15 mouse cellular contexts compared by ENCODE assay signal in the genomic region with DNA sequence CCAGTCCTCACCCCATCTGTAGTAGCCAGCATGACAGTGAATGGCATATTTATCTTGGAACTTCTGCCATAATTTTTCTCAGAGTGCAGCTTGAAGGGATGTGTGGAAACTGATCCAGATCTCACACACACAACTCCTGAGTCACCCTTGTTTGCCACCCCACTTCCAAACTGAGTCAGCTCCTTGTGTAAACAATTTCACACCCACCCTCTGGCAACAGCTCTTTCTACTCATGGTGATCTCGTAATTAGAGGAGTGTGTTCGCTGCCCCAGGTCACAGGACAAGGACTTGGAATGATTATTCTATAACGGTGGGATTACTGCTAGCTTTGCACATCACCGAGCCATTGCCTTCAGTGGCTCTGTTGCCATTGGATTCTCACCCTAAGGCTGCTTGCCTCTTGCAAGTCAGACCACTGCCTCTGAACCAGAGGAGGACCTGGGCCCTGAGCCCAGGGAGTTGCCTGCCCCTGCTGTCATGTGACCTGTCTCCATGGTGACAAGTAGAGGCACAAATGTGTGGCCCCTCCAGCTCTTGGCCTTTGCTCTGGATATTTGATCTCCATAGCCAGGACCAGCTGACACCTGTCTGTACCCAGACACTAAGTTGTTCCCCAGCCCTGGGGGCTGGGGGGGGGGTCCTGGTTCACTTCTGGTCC. TPM values are rescaled to one million over a fixed set of nuclear protein-coding genes. Genes with fewer than 3 reads are reported as not detected.
DNase-seq lines count a peak whose midpoint lies in the region; ATAC-seq lines count a peak whose summit lies in the region.
"Had no signal": no experiment of that assay in that cellular context is flagged by ENCODE, and none has a peak within 500 bp of the region (broad histone marks: within the 10 kb centered on the region; RNA-seq: fewer than 3 reads in every experiment).

No protein-coding gene starts in this region.

- ATAC-seq in forebrain, embryonic 14.5 days = no peak
- ATAC-seq in forebrain, embryonic 11.5 days (replicated peaks; ENCODE audit: low FRiP score) = no peak
- no peak for ATAC-seq in midbrain, embryonic 14.5 days (ENCODE audit: low FRiP score, low TSS enrichment)

- no peaks in the 10 kb centered on the region for H3K27me3 ChIP-seq in forebrain, embryonic 14.5 days (replicated peaks; ENCODE audit: control insufficient read depth, insufficient read depth, low read length)
- no peaks in the 10 kb centered on the region for H3K27me3 ChIP-seq in forebrain, embryonic 11.5 days (ENCODE audit: control insufficient read depth, insufficient read depth, low read length)
- H3K27me3 ChIP-seq in midbrain, embryonic 10.5 days (ENCODE audit: low read depth, poor library complexity, severe bottlenecking) = no peaks in the 10 kb centered on the region
- no peaks in the 10 kb centered on the region for H3K27me3 ChIP-seq in midbrain, embryonic 14.5 days (ENCODE audit: control insufficient read depth, insufficient read depth, low read length)
- H3K27me3 ChIP-seq: embryonic facial prominence, embryonic 13.5 days; kidney, embryonic 15.5 days; limb, embryonic 15.5 days; neural tube, embryonic 13.5 days had no signal

- WGBS in forebrain, embryonic 14.5 days = 68% methylated on average over 4 of the region's 4 CpGs
- WGBS in forebrain, embryonic 11.5 days = 52% methylated on average over 4 of the region's 4 CpGs
- 69% methylated on average over 4 of the region's 4 CpGs for WGBS in midbrain, embryonic 10.5 days
- WGBS in midbrain, embryonic 14.5 days = 57% methylated on average over 4 of the region's 4 CpGs

- peak; percentile 17 for DNase-seq in forebrain, embryonic 14.5 days (ENCODE audit: low spot score)
- no peak for DNase-seq in forebrain, embryonic 11.5 days (ENCODE audit: low spot score)
- peak; percentile 33 for DNase-seq in midbrain, embryonic 10.5 days (ENCODE audit: low spot score)
- no peak for DNase-seq in midbrain, embryonic 14.5 days
- DNase-seq in embryo, embryonic 10 days (ENCODE audit: low spot score) = peak; percentile 52
- DNase-seq in skeletal muscle tissue, adult 2 months (ENCODE audit: low read depth, low spot score) = peak; percentile 17
- DNase-seq in kidney, postnatal 4 days = no peak
- DNase-seq in urinary bladder, adult 2 months (ENCODE audit: low spot score) = no peak
- DNase-seq: right cerebral cortex, postnatal 25 days; thymus, adult 18-20 months had no signal

- no peak overlapping the region for H3K4me2 ChIP-seq in forebrain, embryonic 14.5 days (ENCODE audit: low read length)
- no peak overlapping the region for H3K4me2 ChIP-seq in forebrain, embryonic 11.5 days (ENCODE audit: low read depth, low read length, severe bottlenecking)
- no peak overlapping the region for H3K4me2 ChIP-seq in midbrain, embryonic 14.5 days (ENCODE audit: low read length)
- H3K4me2 ChIP-seq: embryonic facial prominence, embryonic 13.5 days; kidney, embryonic 15.5 days; limb, embryonic 15.5 days; neural tube, embryonic 13.5 days had no signal

- H3K36me3 ChIP-seq in forebrain, embryonic 14.5 days (ENCODE audit: control insufficient read depth, insufficient read depth, low read length) = no peaks in the 10 kb centered on the region
- no peaks in the 10 kb centered on the region for H3K36me3 ChIP-seq in forebrain, embryonic 11.5 days (ENCODE audit: control insufficient read depth, insufficient read depth, low read length)
- H3K36me3 ChIP-seq in midbrain, embryonic 10.5 days = no peaks in the 10 kb centered on the region
- no peaks in the 10 kb centered on the region for H3K36me3 ChIP-seq in midbrain, embryonic 14.5 days (ENCODE audit: control insufficient read depth, insufficient read depth, low read length)
- H3K36me3 ChIP-seq: embryonic facial prominence, embryonic 13.5 days; kidney, embryonic 15.5 days; limb, embryonic 15.5 days; neural tube, embryonic 13.5 days had no signal

- no peak overlapping the region for H3K9ac ChIP-seq in forebrain, embryonic 14.5 days (ENCODE audit: low read length)
- H3K9ac ChIP-seq in forebrain, embryonic 11.5 days (ENCODE audit: low read length) = no peak overlapping the region
- H3K9ac ChIP-seq in midbrain, embryonic 14.5 days (replicated peaks; ENCODE audit: low read length) = no peak overlapping the region
- H3K9ac ChIP-seq: embryonic facial prominence, embryonic 13.5 days; kidney, embryonic 15.5 days; limb, embryonic 15.5 days; neural tube, embryonic 13.5 days had no signal

- no peak overlapping the region for H3K4me3 ChIP-seq in forebrain, embryonic 14.5 days (ENCODE audit: low read depth, low read length)
- no peak overlapping the region for H3K4me3 ChIP-seq in forebrain, embryonic 11.5 days (ENCODE audit: low read depth, low read length)
- H3K4me3 ChIP-seq in midbrain, embryonic 10.5 days = no peak overlapping the region
- no peak overlapping the region for H3K4me3 ChIP-seq in midbrain, embryonic 14.5 days (replicated peaks; ENCODE audit: low read depth, low read length)
- H3K4me3 ChIP-seq: embryonic facial prominence, embryonic 13.5 days; kidney, embryonic 15.5 days; limb, embryonic 15.5 days; neural tube, embryonic 13.5 days had no signal

- no peaks in the 10 kb centered on the region for H3K4me1 ChIP-seq in forebrain, embryonic 14.5 days (ENCODE audit: control insufficient read depth, insufficient read depth, low read length)
- peaks cover 5% of the 10 kb centered on the region; the same call in 1 of the 2 replicates for H3K4me1 ChIP-seq in forebrain, embryonic 11.5 days (replicated peaks; ENCODE audit: control insufficient read depth, insufficient read depth, low read length)
- peaks cover 28% of the 10 kb centered on the region for H3K4me1 ChIP-seq in midbrain, embryonic 10.5 days
- H3K4me1 ChIP-seq in midbrain, embryonic 14.5 days (ENCODE audit: control insufficient read depth, insufficient read depth, low read length) = no peaks in the 10 kb centered on the region
- H3K4me1 ChIP-seq: embryonic facial prominence, embryonic 13.5 days; kidney, embryonic 15.5 days; limb, embryonic 15.5 days had no signal

- no peaks in the 10 kb centered on the region for H3K9me3 ChIP-seq in forebrain, embryonic 14.5 days (replicated peaks; ENCODE audit: control insufficient read depth, low read length)
- no peaks in the 10 kb centered on the region for H3K9me3 ChIP-seq in forebrain, embryonic 11.5 days (ENCODE audit: control insufficient read depth, low read length)
- no peaks in the 10 kb centered on the region for H3K9me3 ChIP-seq in midbrain, embryonic 10.5 days (replicated peaks)
- no peaks in the 10 kb centered on the region for H3K9me3 ChIP-seq in midbrain, embryonic 14.5 days (ENCODE audit: control insufficient read depth, low read length)
- H3K9me3 ChIP-seq: embryonic facial prominence, embryonic 13.5 days; kidney, embryonic 15.5 days; limb, embryonic 15.5 days; neural tube, embryonic 13.5 days had no signal

- no peak overlapping the region for H3K27ac ChIP-seq in forebrain, embryonic 14.5 days (ENCODE audit: low read depth, low read length)
- H3K27ac ChIP-seq in forebrain, embryonic 11.5 days (ENCODE audit: low read depth, low read length) = no peak overlapping the region
- no peak overlapping the region for H3K27ac ChIP-seq in midbrain, embryonic 10.5 days (replicated peaks)
- no peak overlapping the region for H3K27ac ChIP-seq in midbrain, embryonic 14.5 days (replicated peaks; ENCODE audit: low read depth, low read length)
- H3K27ac ChIP-seq: embryonic facial prominence, embryonic 13.5 days; kidney, embryonic 15.5 days; limb, embryonic 15.5 days; neural tube, embryonic 13.5 days had no signal

RNA-seq across cellular contexts. Expression of gene Galnt9, which starts 21.0 kb away (rescaled TPM):
- polyA plus RNA-seq in forebrain, embryonic 14.5 days (2014; fragmentation: Nextera tagmentation; extraction: Ambion mirVana) = 12.1 and 13.3 TPM in 2 replicates
- polyA plus RNA-seq in forebrain, embryonic 11.5 days (2014; fragmentation: Nextera tagmentation; extraction: Ambion mirVana) = 1.6 and 2.1 TPM in 2 replicates
- polyA plus RNA-seq in midbrain, embryonic 10.5 days (2016; fragmentation: Nextera tagmentation; extraction: Ambion mirVana) = 3.4 and 7.3 TPM in 2 replicates
- 19.4 and 23.7 TPM in 2 replicates for polyA plus RNA-seq in midbrain, embryonic 14.5 days (2014; fragmentation: Nextera tagmentation; extraction: Ambion mirVana)
- polyA plus RNA-seq in urinary bladder, adult 2 months (2012; rRNA removed) = 3.9 and 4.0 TPM in 2 replicates
- polyA plus RNA-seq: heart, postnatal 0 days had no signal

Comparison
In these comparisons a context has a peak if more than half of its experiments do, and no peak if none do; other contexts are left out.
1. DNase-seq: peak in forebrain, embryonic 14.5 days (single experiment), midbrain, embryonic 10.5 days (single experiment), embryo, embryonic 10 days (single experiment) and skeletal muscle tissue, adult 2 months (single experiment); none in forebrain, embryonic 11.5 days (single experiment), midbrain, embryonic 14.5 days (single experiment), kidney, postnatal 4 days (0 of 2) and urinary bladder, adult 2 months (single experiment).